Mouse (Mus musculus): ENCODE results near the gene Sorcs1.
A peak's percentile ranks its signal among the peaks of the same experiment; 100 is the strongest.

The Sorcs1 gene

GRCm38 (mm10) chr19:50566306-50566705 is 112.1 kb downstream of the Sorcs1 start:
- no peak for DNase-seq (ENCODE audit: low spot score in 2 of 2)

- no peak for DNase-seq (ENCODE audit: low spot score in 2 of 2)
These were observed 119.7 kb downstream of the Sorcs1 start for GRCm38 (mm10) chr19:50558771-50559170.

GRCm38 (mm10) chr19:50534031-50534430 is 144.4 kb downstream of the Sorcs1 start:
- no peak for DNase-seq (ENCODE audit: low spot score in 2 of 2)

GRCm38 (mm10) chr19:50527835-50528234 is 150.6 kb downstream of the Sorcs1 start:
- no peak for DNase-seq (ENCODE audit: low spot score in 2 of 2)

GRCm38 (mm10) chr19:50526094-50526493 is 152.4 kb downstream of the Sorcs1 start:
- peak; percentile 9 to 22 for DNase-seq (ENCODE audit: low spot score in 2 of 2)

GRCm38 (mm10) chr19:50521943-50522342 is 156.5 kb downstream of the Sorcs1 start:
- DNase-seq (ENCODE audit: low spot score in 2 of 2) = no peak

- DNase-seq (ENCODE audit: low spot score in 2 of 2) = no peak
These were observed 163.3 kb downstream of the Sorcs1 start for GRCm38 (mm10) chr19:50515059-50515673.

GRCm38 (mm10) chr19:50514309-50514830 is 164.1 kb downstream of the Sorcs1 start:
- DNase-seq (ENCODE audit: low spot score in 2 of 2) = no peak

GRCm38 (mm10) chr19:50502816-50503215 is 175.6 kb downstream of the Sorcs1 start:
- no peak for DNase-seq (ENCODE audit: low spot score in 2 of 2)

GRCm38 (mm10) chr19:50491121-50491520 is 187.3 kb downstream of the Sorcs1 start:
- no peak for DNase-seq (ENCODE audit: low spot score in 2 of 2)

GRCm38 (mm10) chr19:50490721-50491120 is 187.7 kb downstream of the Sorcs1 start:
- no peak for DNase-seq (ENCODE audit: low spot score in 2 of 2)

- no peak for DNase-seq (ENCODE audit: low spot score in 2 of 2)
These were observed 188.7 kb downstream of the Sorcs1 start for GRCm38 (mm10) chr19:50489786-50490185.

GRCm38 (mm10) chr19:50488421-50488820 is 190.0 kb downstream of the Sorcs1 start:
- no peak for DNase-seq (ENCODE audit: low spot score in 2 of 2)

- no peak for DNase-seq (ENCODE audit: low spot score in 2 of 2)
These were observed 190.7 kb downstream of the Sorcs1 start for GRCm38 (mm10) chr19:50487768-50488167.

- no peak for DNase-seq (ENCODE audit: low spot score in 2 of 2)
These were observed 192.1 kb downstream of the Sorcs1 start for GRCm38 (mm10) chr19:50486345-50486744.

- DNase-seq (ENCODE audit: low spot score in 2 of 2) = no peak
These were observed 201.7 kb downstream of the Sorcs1 start for GRCm38 (mm10) chr19:50476774-50477173.

- no peak for DNase-seq (ENCODE audit: low spot score in 2 of 2)
These were observed 209.9 kb downstream of the Sorcs1 start for GRCm38 (mm10) chr19:50468592-50468991.

- DNase-seq (ENCODE audit: low spot score in 2 of 2) = no peak
These were observed 213.6 kb downstream of the Sorcs1 start for GRCm38 (mm10) chr19:50464811-50465210.

GRCm38 (mm10) chr19:50458581-50458980 is 219.9 kb downstream of the Sorcs1 start:
- no peak for DNase-seq (ENCODE audit: low spot score in 2 of 2)

- no peak for DNase-seq (ENCODE audit: low spot score in 2 of 2)
These were observed 221.1 kb downstream of the Sorcs1 start for GRCm38 (mm10) chr19:50457275-50457892.

- no peak for DNase-seq (ENCODE audit: low spot score in 2 of 2)
These were observed 237.3 kb downstream of the Sorcs1 start for GRCm38 (mm10) chr19:50441099-50441498.

GRCm38 (mm10) chr19:50440246-50440910 is 238.1 kb downstream of the Sorcs1 start:
- DNase-seq (ENCODE audit: low spot score in 2 of 2) = no peak

GRCm38 (mm10) chr19:50439464-50439881 is 239.0 kb downstream of the Sorcs1 start:
- no peak for DNase-seq (ENCODE audit: low spot score in 2 of 2)
